Comparison of ENCODE assay signal across 27 mouse cellular contexts in the genomic region with DNA sequence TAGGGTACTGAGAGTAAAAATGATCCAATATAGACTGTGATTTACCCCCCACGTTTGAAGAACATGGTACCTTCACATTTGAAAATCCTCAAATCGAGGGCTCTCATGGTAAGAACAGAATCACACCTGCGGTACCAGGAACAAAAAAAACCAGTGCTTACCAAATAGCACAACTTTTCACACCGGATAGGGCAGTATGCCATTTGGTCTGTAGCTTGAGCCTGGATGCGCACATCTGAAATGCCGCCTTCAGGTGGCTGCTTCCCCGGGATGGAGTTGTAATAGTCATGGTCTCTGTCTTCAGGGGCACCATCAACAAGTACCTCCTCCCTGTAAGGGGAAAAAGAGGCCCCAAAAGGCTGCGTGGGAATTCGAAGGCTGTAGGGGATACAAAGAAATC.
"Had no signal": no experiment of that assay in that cellular context is flagged by ENCODE, and none has a peak within 500 bp of the region (broad histone marks: within the 10 kb centered on the region; RNA-seq: fewer than 3 reads in every experiment).

No protein-coding gene starts in this region.

- H3K4me1 ChIP-seq: intestine, embryonic 15.5 days had no signal

- DNase-seq: gastrocnemius, adult 2 months; gastrocnemius, postnatal 10 days; gastrocnemius, postnatal 25 days; heart, postnatal 10 days; heart, postnatal 4 days; kidney, adult 18-20 months; kidney, adult 8-10 months; kidney, postnatal 10 days; kidney, postnatal 25 days; kidney, postnatal 4 days; liver; liver, embryonic 13.5 days had no signal

- H3K27ac ChIP-seq: gastrocnemius, adult 2 months; heart, embryonic 10.5 days; hindbrain, embryonic 10.5 days; hindbrain, embryonic 12.5 days; hindbrain, embryonic 14.5 days; intestine, embryonic 15.5 days; layer of hippocampus, adult 2 months; left cerebral cortex, adult 2 months; limb, embryonic 10.5 days; limb, embryonic 12.5 days; liver, embryonic 13.5 days; liver, embryonic 15.5 days had no signal

- H3K9me3 ChIP-seq: heart, embryonic 10.5 days; heart, embryonic 12.5 days; hindbrain, embryonic 10.5 days; hindbrain, embryonic 12.5 days; intestine, embryonic 15.5 days; limb, embryonic 10.5 days; limb, embryonic 12.5 days; liver, embryonic 13.5 days; liver, embryonic 15.5 days had no signal

- H3K36me3 ChIP-seq: heart, embryonic 10.5 days; heart, embryonic 12.5 days; hindbrain, embryonic 10.5 days; hindbrain, embryonic 12.5 days; intestine, embryonic 15.5 days; limb, embryonic 10.5 days; limb, embryonic 12.5 days; liver, embryonic 13.5 days; liver, embryonic 15.5 days had no signal

- H3K4me3 ChIP-seq: gastrocnemius, adult 2 months; heart, embryonic 10.5 days; heart, embryonic 12.5 days; hindbrain, embryonic 10.5 days; hindbrain, embryonic 12.5 days; intestine, embryonic 15.5 days; layer of hippocampus, adult 2 months; left cerebral cortex, adult 2 months; limb, embryonic 10.5 days; limb, embryonic 12.5 days; liver, embryonic 13.5 days; liver, embryonic 15.5 days had no signal

- ATAC-seq: hindbrain, embryonic 16.5 days; inflammation-experienced regulatory T-cells, adult 6 months; intestine, embryonic 15.5 days; intestine, postnatal 0 days had no signal

- H3K27me3 ChIP-seq: heart, embryonic 12.5 days; hindbrain, embryonic 12.5 days; intestine, embryonic 15.5 days; limb, embryonic 12.5 days; liver, embryonic 13.5 days; liver, embryonic 15.5 days had no signal

- H3K9ac ChIP-seq: heart, embryonic 12.5 days; hindbrain, embryonic 12.5 days; hindbrain, embryonic 14.5 days; intestine, embryonic 15.5 days; limb, embryonic 12.5 days; liver, embryonic 13.5 days; liver, embryonic 15.5 days had no signal

- H3K4me2 ChIP-seq: heart, embryonic 12.5 days; hindbrain, embryonic 12.5 days; hindbrain, embryonic 14.5 days; intestine, embryonic 15.5 days; limb, embryonic 12.5 days; liver, embryonic 11.5 days; liver, embryonic 13.5 days; liver, embryonic 15.5 days had no signal
